Mouse (Mus musculus) liver, embryonic 14 days (tissue): Measurements from ENCODE around the gene Chmp4b. TPM values are rescaled to one million over a fixed set of nuclear protein-coding genes. Genes with fewer than 3 reads are reported as not detected.

Source experiments
- polyA plus RNA-seq: library from polyadenylated mRNA; depleted of rRNA; stranded (reverse); fragments of >200 nt; gene quantifications from 2 replicates; pipeline ENCODE4 v1.2.3, GENCODE M21; 2012; rRNA removed

Gene Chmp4b
- 82.8 and 96.6 TPM in 2 replicates for polyA plus RNA-seq

GRCm38 (mm10) chr2:154651363-154651762 lies at the start of gene Chmp4b:
TSS of gene Chmp4b (plus strand) at chr2:154651705.

GRCm38 (mm10) chr2:154603638-154604153 lies 47.8 kb upstream of the Chmp4b start, which contains the start of gene Pxmp4:
TSS of gene Pxmp4 (minus strand) at chr2:154603708.

GRCm38 (mm10) chr2:154613118-154614115 lies 38.1 kb upstream of the Chmp4b start, which contains the start of the genes Zfp341 and 4930519P11Rik:
TSS of gene Zfp341 (plus strand) at chr2:154613297.
TSS of gene 4930519P11Rik (minus strand) at chr2:154613437.

Other genes starting within 250 kb of the Chmp4b start
- 1.5 TPM in 2 replicates for gene Snta1, start 243.6 kb upstream of the Chmp4b start, polyA plus RNA-seq
- 3.8 and 4.3 TPM in 2 replicates for gene Cbfa2t2, start 215.2 kb upstream of the Chmp4b start, polyA plus RNA-seq
- gene 1700003F12Rik, start 104.6 kb upstream of the Chmp4b start, polyA plus RNA-seq: 0.90 and 1.3 TPM in 2 replicates
- not detected in 2 replicates for gene Actl10, start 99.9 kb upstream of the Chmp4b start, polyA plus RNA-seq
- 0.60 and 1.1 TPM in 2 replicates for gene Necab3, start 92.8 kb upstream of the Chmp4b start, polyA plus RNA-seq
- gene E2f1, start 81.8 kb upstream of the Chmp4b start, polyA plus RNA-seq: 24.1 and 24.4 TPM in 2 replicates
- 16.6 and 18.4 TPM in 2 replicates for gene Pxmp4, start 48.0 kb upstream of the Chmp4b start, polyA plus RNA-seq
- gene Zfp341, start 38.4 kb upstream of the Chmp4b start, polyA plus RNA-seq: 3.3 and 3.6 TPM in 2 replicates
- gene 4930519P11Rik, start 38.3 kb upstream of the Chmp4b start, polyA plus RNA-seq: 0.18 and 0.36 TPM in 2 replicates
- gene Gm14214, start 118.3 kb downstream of the Chmp4b start, polyA plus RNA-seq: not detected in 2 replicates
- 232 and 250 TPM in 2 replicates for gene Raly, start 139.4 kb downstream of the Chmp4b start, polyA plus RNA-seq
- gene a, start 139.7 kb downstream of the Chmp4b start, polyA plus RNA-seq: 0.31 and 0.41 TPM in 2 replicates
- gene Eif2s2, start 241.2 kb downstream of the Chmp4b start, polyA plus RNA-seq: 59.1 and 68.7 TPM in 2 replicates